Mouse (Mus musculus): Measurements from ENCODE around the gene Blm.

- TF ChIP-seq JUND (conservative IDR thresholded peaks at IDR 0.05; ENCODE audit: low read depth, low read length): no peak
- no peak for TF ChIP-seq ZC3H11A (IDR thresholded peaks at IDR 0.05; ENCODE audit: low read depth, low read length)
- TF ChIP-seq NELFE (IDR thresholded peaks at IDR 0.05; ENCODE audit: low read depth, low read length): no peak
- TF ChIP-seq ZMIZ1 (IDR thresholded peaks at IDR 0.05; ENCODE audit: low read depth, low read length): no peak
- TF ChIP-seq TBP (conservative IDR thresholded peaks at IDR 0.05; ENCODE audit: low read depth, low read length): no peak
Measured at GRCm38 (mm10) chr7:80542139-80542831, 7.4 kb upstream of the Blm start.

Measured in CH12.LX (cell line).